Mouse (Mus musculus) hindbrain, postnatal 0 days (tissue): Measurements from ENCODE around the gene Grm8. TPM values are rescaled to one million over a fixed set of nuclear protein-coding genes. Genes with fewer than 3 reads are reported as not detected.

ENCODE experiments used
- ATAC-seq: fragments of 200-750 bp; cut with Nextera tagmentation; 2 replicates; pipeline ENCODE4 v1.8.0; 2017; ENCODE audit warnings: mild to moderate bottlenecking, moderate TSS enrichment, moderate library complexity
- DNase-seq: peaks from one replicate; pipeline ENCODE4 v3.0.0-alpha.2; 2015; ENCODE audit warnings: low spot score
- H3K27ac ChIP-seq: fragments of 300-500 bp; sonication (generic); 2 replicates; pipeline ENCODE4 v1.5.1; 2014; ENCODE audit warnings: mild to moderate bottlenecking
- H3K27me3 ChIP-seq: fragments of 300-500 bp; sonication (generic); 2 replicates; pipeline ENCODE4 v1.6.1; 2014; ENCODE audit warnings: low read length, mixed read lengths; ENCODE audit not compliant: insufficient read depth
- H3K36me3 ChIP-seq: fragments of 300-500 bp; sonication (generic); 2 replicates; pipeline ENCODE4 v1.6.1; 2014; ENCODE audit warnings: low read length, mixed read lengths; ENCODE audit not compliant: insufficient read depth
- H3K4me1 ChIP-seq: fragments of 300-500 bp; sonication (generic); 2 replicates; pipeline ENCODE4 v1.6.1; 2014; ENCODE audit warnings: antibody characterized with exemption, low read length, mixed read lengths; ENCODE audit not compliant: insufficient read depth
- H3K4me2 ChIP-seq: fragments of 300-500 bp; sonication (generic); 2 replicates; pipeline ENCODE4 v1.6.1; 2014; ENCODE audit warnings: low read depth, mild to moderate bottlenecking, low read length, moderate library complexity, mixed read lengths
- H3K4me3 ChIP-seq: fragments of 300-500 bp; sonication (generic); 2 replicates; pipeline ENCODE4 v1.5.1; 2014; ENCODE audit warnings: low read length
- H3K9ac ChIP-seq: fragments of 300-500 bp; sonication (generic); replicated peaks from 2 replicates; pipeline ENCODE4 v1.6.1; 2014; ENCODE audit warnings: mild to moderate bottlenecking, low read length, moderate library complexity, mixed read lengths
- H3K9me3 ChIP-seq: fragments of 300-500 bp; sonication (generic); 2 replicates; pipeline ENCODE4 v1.6.1; 2016; ENCODE audit warnings: low read length, mixed read lengths
- CTCF ChIP-seq: IDR thresholded peaks from 2 replicates; pipeline ENCODE4 v1.5.1; 2016; ENCODE audit warnings: antibody characterized with exemption, control low read depth, low read depth
- WGBS: fragments of 180-500 bp; shearing (Covaris S2); extraction: QIAGEN DNeasy Blood & Tissue Kit; methylation state at CpG from one replicate; pipeline ENCODE4 v1.1.7; 2014; 5-methylcytosine and 5-hydroxymethylcytosine counted together
- microRNA counts: library from miRNA; unstranded; fragments of <30 nt; microRNA quantifications from one replicate; lab custom pipeline; 2015
- microRNA-seq, 2 experiments: library from miRNA; unstranded; fragments of <30 nt; microRNA quantifications; one replicate each; pipeline ENCODE4; 2016
- polyA plus RNA-seq: library from polyadenylated mRNA; unstranded; fragments of >200 nt; fragmentation: Nextera tagmentation; extraction: Ambion mirVana; gene quantifications from 2 replicates; pipeline ENCODE4 v1.2.1, GENCODE M21; 2015
- total RNA-seq: library from RNA; depleted of rRNA; stranded (reverse); fragments of >200 nt; gene quantifications from 2 replicates; pipeline ENCODE4 v1.2.3, GENCODE M21; 2014

The Grm8 gene
- total and polyA plus RNA-seq, 2 experiments from 2014 or later, result 11.3 to 14.0 TPM

- DNase-seq, result no peak
- no peak overlapping the region for H3K9ac ChIP-seq
- H3K27me3 ChIP-seq, result no peaks in the 10 kb centered on the region
- ATAC-seq, result no peak
- no peaks in the 10 kb centered on the region for H3K9me3 ChIP-seq
- H3K27ac ChIP-seq, result no peak overlapping the region
- no peak overlapping the region for H3K4me3 ChIP-seq
- no peaks in the 10 kb centered on the region for H3K36me3 ChIP-seq
- H3K4me2 ChIP-seq, result no peak overlapping the region
- no peaks in the 10 kb centered on the region for H3K4me1 ChIP-seq
- TF ChIP-seq CTCF, result no peak
Measured at GRCm38 (mm10) chr6:27264972-27265371, 870.0 kb downstream of the Grm8 start.

- Histone ChIP-seq H3K4me1 (no peaks in the 10 kb centered on the region), H3K36me3 (no peaks in the 10 kb centered on the region), H3K4me3 (no peak overlapping the region), H3K4me2 (no peak overlapping the region), H3K27me3 (no peaks in the 10 kb centered on the region), H3K27ac (no peak overlapping the region), H3K9ac (no peak overlapping the region), H3K9me3 (no peaks in the 10 kb centered on the region)
- no peak for TF ChIP-seq CTCF
- DNase-seq (no peak), ATAC-seq (no peak)
Measured at GRCm38 (mm10) chr6:27262611-27263010, 872.4 kb downstream of the Grm8 start.

- no peak overlapping the region for H3K27ac ChIP-seq
- H3K9ac ChIP-seq, result no peak overlapping the region
- DNase-seq (no peak), ATAC-seq (no peak)
- no peaks in the 10 kb centered on the region for H3K4me1 ChIP-seq
- H3K27me3 ChIP-seq, result no peaks in the 10 kb centered on the region
- no peak overlapping the region for H3K4me2 ChIP-seq
- no peaks in the 10 kb centered on the region for H3K36me3 ChIP-seq
- H3K9me3 ChIP-seq, result no peaks in the 10 kb centered on the region
- TF ChIP-seq CTCF, result no peak
- H3K4me3 ChIP-seq, result no peak overlapping the region
Measured at GRCm38 (mm10) chr6:27240416-27240815, 894.6 kb downstream of the Grm8 start.

GRCm38 (mm10) chr6:27239968-27240367 is 895.0 kb downstream of the Grm8 start:
- no peaks in the 10 kb centered on the region for H3K27me3 ChIP-seq
- H3K4me3 ChIP-seq, result no peak overlapping the region
- ATAC-seq, result no peak
- H3K36me3 ChIP-seq, result no peaks in the 10 kb centered on the region
- no peaks in the 10 kb centered on the region for H3K9me3 ChIP-seq
- no peak overlapping the region for H3K4me2 ChIP-seq
- no peak for DNase-seq
- H3K9ac ChIP-seq, result no peak overlapping the region
- WGBS, result 63% methylated on average over 2 of the region's 2 CpGs
- no peak overlapping the region for H3K27ac ChIP-seq
- TF ChIP-seq CTCF, result no peak
- no peaks in the 10 kb centered on the region for H3K4me1 ChIP-seq

MicroRNAs within 50 kb of the gene (microRNA counts, 519-probe panel; counts per million panel counts)
- 4,299 counts per million, percentile 75 among the panel's probes with 10 or more counts for microRNA mmu-miR-592 (lab: Ali Mortazavi, UCI)

Small RNA genes within 50 kb of the gene (microRNA-seq; reads per million reads assigned to microRNA genes)
- gene Mir592, result 361 to 406 reads per million in 2 experiments
